Mouse (Mus musculus) urinary bladder, postnatal 36 days (tissue): Measurements from ENCODE around the gene Catsper2.
A peak's percentile ranks its signal among the peaks of the same experiment; 100 is the strongest.

Experiments used
- DNase-seq, 2 experiments: peaks; one replicate each; pipeline ENCODE4 v3.0.0; 2022; ENCODE audit warnings: low spot score in 2 of 2, mixed read lengths in 1 of 2

Catsper2 gene

GRCm38 (mm10) chr2:121413387-121414042 is at the start of gene Catsper2, which contains the start of gene Pdia3:
Gene Catsper2, minus strand, starts transcription at chr2:121413792.
Gene Pdia3, plus strand, starts transcription at chr2:121413775.
- DNase-seq = peak; percentile 91 to 96

GRCm38 (mm10) chr2:121460071-121460470 is 46.5 kb upstream of the Catsper2 start:
- no peak for DNase-seq

- DNase-seq = peak; percentile 76 to 86
Observed at GRCm38 (mm10) chr2:121456692-121457642, 43.4 kb upstream of the Catsper2 start, which contains the start of gene Serinc4. Gene Serinc4, minus strand, starts transcription at chr2:121456781.

- DNase-seq = no peak
Observed at GRCm38 (mm10) chr2:121455534-121455933, 41.9 kb upstream of the Catsper2 start.

- no peak for DNase-seq
Observed at GRCm38 (mm10) chr2:121453917-121454316, 40.3 kb upstream of the Catsper2 start.

- no peak for DNase-seq
Observed at GRCm38 (mm10) chr2:121452990-121453389, 39.4 kb upstream of the Catsper2 start, which contains the start of gene Hypk. Gene Hypk, plus strand, starts transcription at chr2:121453290.

- DNase-seq = no peak
Observed at GRCm38 (mm10) chr2:121452361-121452760, 38.8 kb upstream of the Catsper2 start.

- peak in 1 of 2 experiments; percentile 15 for DNase-seq
Observed at GRCm38 (mm10) chr2:121450093-121450492, 36.5 kb upstream of the Catsper2 start.

GRCm38 (mm10) chr2:121449545-121450011 is 36.0 kb upstream of the Catsper2 start:
- DNase-seq = peak in 1 of 2 experiments; percentile 14

- peak; percentile 99 to 100 for DNase-seq
Observed at GRCm38 (mm10) chr2:121448739-121449535, 35.3 kb upstream of the Catsper2 start, which contains the start of gene Serf2. Gene Serf2, plus strand, starts transcription at chr2:121449195.

GRCm38 (mm10) chr2:121448136-121448535 is 34.5 kb upstream of the Catsper2 start:
- DNase-seq = peak in 1 of 2 experiments; percentile 38

GRCm38 (mm10) chr2:121447006-121447405 is 33.4 kb upstream of the Catsper2 start:
- no peak for DNase-seq

GRCm38 (mm10) chr2:121446506-121446905 is 32.9 kb upstream of the Catsper2 start:
- DNase-seq = no peak

GRCm38 (mm10) chr2:121445117-121445516 is 31.5 kb upstream of the Catsper2 start:
- DNase-seq = no peak

- DNase-seq = no peak
Observed at GRCm38 (mm10) chr2:121444178-121444577, 30.6 kb upstream of the Catsper2 start, which contains the start of gene Ell3. Gene Ell3, minus strand, starts transcription at chr2:121444278.

- DNase-seq = no peak
Observed at GRCm38 (mm10) chr2:121443068-121443349, 29.4 kb upstream of the Catsper2 start.

- peak; percentile 73 to 76 for DNase-seq
Observed at GRCm38 (mm10) chr2:121442259-121443067, 28.9 kb upstream of the Catsper2 start.

- no peak for DNase-seq
Observed at GRCm38 (mm10) chr2:121441800-121442199, 28.2 kb upstream of the Catsper2 start.

GRCm38 (mm10) chr2:121440834-121441605 is 27.4 kb upstream of the Catsper2 start:
- no peak for DNase-seq

- DNase-seq = no peak
Observed at GRCm38 (mm10) chr2:121439746-121440145, 26.2 kb upstream of the Catsper2 start.
